Mouse (Mus musculus) cerebellum, adult 2 months (tissue): ENCODE results near the gene Rabep2. TPM values are rescaled to one million over a fixed set of nuclear protein-coding genes. Genes with fewer than 3 reads are reported as not detected.

ENCODE experiments used
- DNase-seq, 2 experiments: peaks; one replicate each; pipeline ENCODE4 v3.0.0; 2021
- H3K27ac ChIP-seq: fragments of 200-500 bp; 2 replicates; pipeline ENCODE4 v1.5.1; 2012; ENCODE audit warnings: low read length, control low read depth, inconsistent platforms; ENCODE audit not compliant: insufficient read depth
- H3K27me3 ChIP-seq: fragments of 200-500 bp; 2 replicates; pipeline ENCODE4 v1.6.1; 2012; ENCODE audit warnings: inconsistent platforms, mild to moderate bottlenecking, low read length, moderate library complexity; ENCODE audit not compliant: control insufficient read depth, insufficient read depth
- H3K4me1 ChIP-seq: fragments of 200-500 bp; 2 replicates; pipeline ENCODE4 v1.6.1; 2011; ENCODE audit warnings: low read length; ENCODE audit not compliant: control insufficient read depth, insufficient read depth
- H3K4me3 ChIP-seq: fragments of 200-500 bp; replicated peaks from 2 replicates; pipeline ENCODE3; 2011; ENCODE audit warnings: mild to moderate bottlenecking, low read depth, low read length, control low read depth; ENCODE audit not compliant: insufficient read depth
- CTCF ChIP-seq: fragments of 200-500 bp; IDR thresholded peaks from 2 replicates; pipeline ENCODE4 v1.5.1; 2011; ENCODE audit warnings: low read depth, mild to moderate bottlenecking, control low read depth, low read length, moderate library complexity, borderline replicate concordance; ENCODE audit not compliant: insufficient read depth
- POLR2A ChIP-seq: fragments of 200-500 bp; IDR thresholded peaks from 2 replicates; pipeline ENCODE4 v1.6.1; 2011; ENCODE audit warnings: low read length, control low read depth, borderline replicate concordance; ENCODE audit not compliant: insufficient read depth
- WGBS: fragments of 180-500 bp; shearing (Covaris S2); methylation state at CpG from one replicate; pipeline ENCODE4 v1.1.7; 2018; 5-methylcytosine and 5-hydroxymethylcytosine counted together
- polyA plus RNA-seq: library from polyadenylated mRNA; depleted of rRNA; stranded (reverse); fragments of >200 nt; gene quantifications from 2 replicates; pipeline ENCODE4 v1.2.3, GENCODE M21; 2012; rRNA removed

Gene Rabep2
- polyA plus RNA-seq, 1 experiment, result 24.0 TPM

- no peak overlapping the region for H3K4me3 ChIP-seq
- peaks cover 7% of the 10 kb centered on the region for H3K4me1 ChIP-seq
- DNase-seq, result no peak
- no peaks in the 10 kb centered on the region for H3K27me3 ChIP-seq
- TF ChIP-seq CTCF (no peak), POLR2A (no peak)
- WGBS, result 70% methylated on average over 1 of the region's 1 CpGs
- no peak overlapping the region for H3K27ac ChIP-seq
Observed at GRCm38 (mm10) chr7:126491005-126491404, 62.4 kb downstream of the Rabep2 start.

GRCm38 (mm10) chr7:126491973-126492372 lies 63.4 kb downstream of the Rabep2 start:
- WGBS, result 23% methylated on average over 11 of the region's 11 CpGs

GRCm38 (mm10) chr7:126494120-126494519 lies 65.6 kb downstream of the Rabep2 start:
- Histone ChIP-seq H3K27ac (no peak overlapping the region), H3K4me1 (no peaks in the 10 kb centered on the region), H3K27me3 (no peaks in the 10 kb centered on the region), H3K4me3 (no peak overlapping the region)
- TF ChIP-seq CTCF (no peak), POLR2A (no peak)
- no peak for DNase-seq
- WGBS, result 91% methylated on average over 6 of the region's 6 CpGs

More at GRCm38 (mm10) chr7:126491973-126492372, 63.4 kb downstream of the Rabep2 start:
- no peak for DNase-seq
- no peak overlapping the region for H3K4me3 ChIP-seq
- no peak overlapping the region for H3K27ac ChIP-seq
- no peaks in the 10 kb centered on the region for H3K27me3 ChIP-seq
- H3K4me1 ChIP-seq, result peaks cover 7% of the 10 kb centered on the region
- TF ChIP-seq POLR2A (no peak), CTCF (no peak)

- H3K4me1 ChIP-seq, result peaks cover 5% of the 10 kb centered on the region; the same call in 1 of the 2 replicates
- TF ChIP-seq POLR2A (no peak), CTCF (no peak)
- H3K27ac ChIP-seq, result no peak overlapping the region
- no peak overlapping the region for H3K4me3 ChIP-seq
- no peak for DNase-seq
- 86% methylated on average over 5 of the region's 5 CpGs for WGBS
- H3K27me3 ChIP-seq, result no peaks in the 10 kb centered on the region
Observed at GRCm38 (mm10) chr7:126496475-126496874, 67.9 kb downstream of the Rabep2 start.

GRCm38 (mm10) chr7:126497966-126498365 lies 69.4 kb downstream of the Rabep2 start:
- WGBS, result 78% methylated on average over 12 of the region's 12 CpGs

More at GRCm38 (mm10) chr7:126497966-126498365, 69.4 kb downstream of the Rabep2 start:
- TF ChIP-seq POLR2A (no peak), CTCF (no peak)
- no peak for DNase-seq
- Histone ChIP-seq H3K4me1 (peaks cover 5% of the 10 kb centered on the region; the same call in 1 of the 2 replicates), H3K4me3 (no peak overlapping the region), H3K27me3 (no peaks in the 10 kb centered on the region), H3K27ac (no peak overlapping the region)

Other genes starting within 250 kb of the Rabep2 start
- 154 and 162 TPM in 2 replicates for gene Xpo6, start 228.3 kb upstream of the Rabep2 start, polyA plus RNA-seq
- gene Sbk1, start 156.1 kb upstream of the Rabep2 start, polyA plus RNA-seq, result 227 and 282 TPM in 2 replicates
- 1.6 and 1.9 TPM in 2 replicates for gene Lat, start 59.2 kb upstream of the Rabep2 start, polyA plus RNA-seq
- 206 and 218 TPM in 2 replicates for gene Spns1, start 51.3 kb upstream of the Rabep2 start, polyA plus RNA-seq
- gene Nfatc2ip, start 32.0 kb upstream of the Rabep2 start, polyA plus RNA-seq, result 6.3 and 6.4 TPM in 2 replicates
- gene Cd19, start 13.9 kb upstream of the Rabep2 start, polyA plus RNA-seq, result 0.21 and 0.23 TPM in 2 replicates
- gene Atp2a1, start 34.3 kb downstream of the Rabep2 start, polyA plus RNA-seq, result 0.38 and 0.46 TPM in 2 replicates
- 69.0 and 69.5 TPM in 2 replicates for gene Sh2b1, start 46.7 kb downstream of the Rabep2 start, polyA plus RNA-seq
- gene Tufm, start 58.6 kb downstream of the Rabep2 start, polyA plus RNA-seq, result 123 and 124 TPM in 2 replicates
- 139 and 154 TPM in 2 replicates for gene Atxn2l, start 74.7 kb downstream of the Rabep2 start, polyA plus RNA-seq
- 115 and 116 TPM in 2 replicates for gene Eif3c, start 137.7 kb downstream of the Rabep2 start, polyA plus RNA-seq
- 0.87 and 0.98 TPM in 2 replicates for gene Apobr, start 156.2 kb downstream of the Rabep2 start, polyA plus RNA-seq
- 38.1 and 44.2 TPM in 2 replicates for gene Cln3, start 157.1 kb downstream of the Rabep2 start, polyA plus RNA-seq
- not detected in 2 replicates for gene Il27, start 166.2 kb downstream of the Rabep2 start, polyA plus RNA-seq
- gene Nupr1, start 202.1 kb downstream of the Rabep2 start, polyA plus RNA-seq, result 9.3 and 10.6 TPM in 2 replicates
- 45.4 and 45.5 TPM in 2 replicates for gene Sgf29, start 220.6 kb downstream of the Rabep2 start, polyA plus RNA-seq
- 6.4 and 10.6 TPM in 2 replicates for gene Sult1a1, start 247.7 kb downstream of the Rabep2 start, polyA plus RNA-seq